Mouse (Mus musculus): ENCODE data around the gene Il4ra. TPM values are rescaled to one million over a fixed set of nuclear protein-coding genes. Genes with fewer than 3 reads are reported as not detected.
A peak's percentile ranks its signal among the peaks of the same experiment; 100 is the strongest.

Gene Il4ra
- polyA plus RNA-seq, 1 experiment from 2014 or later, result 4.5 TPM

DNA sequence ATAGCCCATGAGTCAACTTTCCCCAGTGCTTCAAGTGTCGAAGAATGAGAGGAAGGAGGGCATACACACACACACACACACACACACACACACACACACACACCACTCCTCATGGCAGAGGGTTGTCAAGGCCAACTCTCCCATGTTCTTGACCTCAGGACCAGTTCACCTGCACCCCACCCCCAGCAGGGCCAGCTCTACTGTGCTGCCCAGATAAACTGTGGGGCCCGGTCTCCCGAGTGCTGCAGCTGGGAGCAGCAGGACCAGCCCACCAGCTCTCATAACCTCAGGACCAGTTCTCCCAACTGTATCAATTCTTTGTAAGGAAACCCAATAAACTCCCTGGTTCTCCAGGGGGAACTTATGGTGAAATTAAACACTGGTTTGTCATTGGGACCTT, 32.2 kb upstream of the Il4ra start:
- no peak overlapping the region for H3K4me2 ChIP-seq
- H3K4me1 ChIP-seq (replicated peaks), result peaks cover under 1% of the 10 kb centered on the region; the same call in 1 of the 2 replicates
- 76% methylated on average over 3 of the region's 3 CpGs for WGBS
- no peaks in the 10 kb centered on the region for H3K27me3 ChIP-seq
- no peaks in the 10 kb centered on the region for H3K9me3 ChIP-seq (replicated peaks)
- H3K36me3 ChIP-seq, result no peaks in the 10 kb centered on the region
- no peak for ATAC-seq (replicated peaks; ENCODE audit: insufficient number of reproducible peaks, insufficient read depth, low FRiP score, low read depth)
- no peak overlapping the region for H3K27ac ChIP-seq
- no peak overlapping the region for H3K9ac ChIP-seq
- H3K4me3 ChIP-seq, result no peak overlapping the region

DNA sequence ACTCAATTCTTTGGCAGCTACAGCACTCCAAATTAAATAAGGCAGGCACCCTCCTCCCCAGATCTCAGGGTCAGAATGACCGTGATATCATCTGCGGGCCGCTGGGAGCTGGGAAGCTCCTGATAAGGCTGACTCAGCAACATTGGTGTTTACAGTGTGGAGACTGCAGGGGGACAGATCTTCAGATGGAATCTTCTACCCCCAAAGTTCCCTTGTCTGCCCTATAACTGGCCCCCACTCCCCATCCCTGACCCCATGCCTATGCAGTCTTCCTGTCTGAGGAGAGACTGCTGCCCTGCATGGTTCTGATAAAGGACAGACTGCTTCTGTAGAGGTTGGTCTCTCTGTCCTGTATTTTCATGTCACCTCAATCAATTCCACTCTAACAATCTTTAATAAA, 28.9 kb upstream of the Il4ra start:
- H3K9me3 ChIP-seq (replicated peaks), result no peaks in the 10 kb centered on the region
- no peak overlapping the region for H3K9ac ChIP-seq
- no peak overlapping the region for H3K27ac ChIP-seq
- H3K4me3 ChIP-seq, result no peak overlapping the region
- no peak for ATAC-seq (replicated peaks; ENCODE audit: insufficient number of reproducible peaks, insufficient read depth, low FRiP score, low read depth)
- H3K27me3 ChIP-seq, result no peaks in the 10 kb centered on the region
- no peak overlapping the region for H3K4me2 ChIP-seq
- 27% methylated on average over 3 of the region's 3 CpGs for WGBS
- H3K36me3 ChIP-seq, result no peaks in the 10 kb centered on the region
- H3K4me1 ChIP-seq (replicated peaks), result no peaks in the 10 kb centered on the region

DNA sequence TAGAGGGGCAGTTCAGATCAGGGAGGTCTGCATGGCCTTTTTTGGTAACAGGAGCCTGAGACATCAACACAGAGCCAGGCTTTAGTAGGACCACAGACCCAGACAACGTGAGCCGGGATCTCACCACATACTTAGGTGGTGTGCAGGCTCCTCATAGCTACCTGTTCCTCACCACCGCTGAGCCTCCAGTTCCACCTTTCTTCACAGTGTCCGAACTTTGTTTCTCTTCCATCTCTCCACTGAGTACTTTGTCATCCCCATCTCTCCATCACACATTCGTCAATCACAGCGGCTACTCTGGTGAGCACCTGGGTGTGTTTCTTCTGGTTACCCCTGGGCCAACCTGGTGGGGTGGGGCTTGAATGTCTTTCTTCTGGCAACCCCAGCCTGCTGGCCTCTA, 24.7 kb upstream of the Il4ra start:
- no peaks in the 10 kb centered on the region for H3K9me3 ChIP-seq (replicated peaks)
- H3K4me1 ChIP-seq (replicated peaks), result no peaks in the 10 kb centered on the region
- H3K36me3 ChIP-seq, result no peaks in the 10 kb centered on the region
- no peak overlapping the region for H3K9ac ChIP-seq
- WGBS, result 78% methylated on average over 6 of the region's 6 CpGs
- no peak for ATAC-seq (replicated peaks; ENCODE audit: insufficient number of reproducible peaks, insufficient read depth, low FRiP score, low read depth)
- H3K4me2 ChIP-seq, result no peak overlapping the region
- H3K27ac ChIP-seq, result no peak overlapping the region
- H3K4me3 ChIP-seq, result no peak overlapping the region
- no peaks in the 10 kb centered on the region for H3K27me3 ChIP-seq

DNA sequence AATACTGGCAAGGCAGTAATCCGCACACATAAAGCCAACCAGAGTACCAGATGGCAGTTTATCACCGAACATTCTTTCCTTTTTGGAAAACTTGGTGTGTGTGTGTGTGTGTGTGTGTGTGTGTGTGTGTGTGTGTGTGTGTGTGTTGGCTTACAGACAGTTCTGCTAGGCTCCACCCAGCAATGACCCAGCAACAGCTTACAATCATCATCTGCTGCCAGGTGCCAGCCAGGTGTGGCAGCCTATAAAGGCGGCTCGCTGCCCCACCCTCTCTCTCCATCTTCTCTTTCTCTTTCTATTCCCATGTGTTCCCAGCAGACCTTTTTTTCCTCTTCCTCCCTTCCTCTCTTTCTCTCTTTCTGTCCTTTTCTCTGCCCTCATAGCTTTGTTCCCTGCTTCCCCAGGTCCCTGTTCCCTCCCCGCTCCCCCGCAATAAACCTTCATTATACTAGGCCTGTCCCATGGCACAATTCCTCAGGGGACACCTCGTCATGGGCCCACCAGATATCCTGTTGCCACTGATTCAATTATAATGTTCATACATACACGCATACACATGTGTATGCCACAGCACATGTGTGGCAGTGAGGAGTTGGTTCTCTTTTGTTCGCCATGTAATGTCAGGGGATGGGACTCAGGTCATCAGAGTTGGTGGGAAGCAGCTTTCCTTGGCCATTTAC, 23.9 kb upstream of the Il4ra start:
- ATAC-seq (replicated peaks; ENCODE audit: insufficient number of reproducible peaks, insufficient read depth, low FRiP score, low read depth), result no peak
- H3K9ac ChIP-seq, result no peak overlapping the region
- no peaks in the 10 kb centered on the region for H3K9me3 ChIP-seq (replicated peaks)
- no peak overlapping the region for H3K4me2 ChIP-seq
- 86% methylated on average over 9 of the region's 9 CpGs for WGBS
- H3K4me3 ChIP-seq, result no peak overlapping the region
- no peak overlapping the region for H3K27ac ChIP-seq
- H3K4me1 ChIP-seq (replicated peaks), result no peaks in the 10 kb centered on the region
- H3K27me3 ChIP-seq, result no peaks in the 10 kb centered on the region
- no peaks in the 10 kb centered on the region for H3K36me3 ChIP-seq

DNA sequence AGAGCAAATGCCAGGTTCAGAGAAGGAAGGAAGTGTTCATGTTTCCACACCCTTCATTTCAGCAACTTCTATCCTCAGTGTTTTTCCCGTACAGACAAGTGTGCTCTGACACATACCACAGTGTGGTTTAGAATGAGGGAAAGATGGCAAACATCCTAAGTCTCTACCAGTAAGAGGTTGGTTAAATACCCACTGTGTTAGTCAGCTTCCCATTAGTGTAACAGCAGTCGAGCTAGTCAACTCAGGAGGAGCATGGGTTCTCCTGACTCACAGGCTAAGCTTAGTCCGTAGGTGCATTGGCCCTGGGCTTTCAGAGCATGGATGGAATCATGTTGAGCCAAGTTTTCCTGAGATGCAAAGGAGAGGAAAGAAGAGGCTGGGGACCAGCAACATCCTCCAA, 12.6 kb upstream of the Il4ra start:
- H3K27me3 ChIP-seq, result no peaks in the 10 kb centered on the region
- 71% methylated on average over 3 of the region's 3 CpGs for WGBS
- no peaks in the 10 kb centered on the region for H3K4me1 ChIP-seq (replicated peaks)
- no peak overlapping the region for H3K9ac ChIP-seq
- H3K4me2 ChIP-seq, result no peak overlapping the region
- H3K9me3 ChIP-seq (replicated peaks), result 0 out of 2 replicates have a peak, but pooled peaks cover 4% of the 10 kb centered on the region
- H3K4me3 ChIP-seq, result no peak overlapping the region
- no peak overlapping the region for H3K27ac ChIP-seq
- ATAC-seq (replicated peaks; ENCODE audit: insufficient number of reproducible peaks, insufficient read depth, low FRiP score, low read depth), result no peak
- H3K36me3 ChIP-seq, result no peaks in the 10 kb centered on the region

DNA sequence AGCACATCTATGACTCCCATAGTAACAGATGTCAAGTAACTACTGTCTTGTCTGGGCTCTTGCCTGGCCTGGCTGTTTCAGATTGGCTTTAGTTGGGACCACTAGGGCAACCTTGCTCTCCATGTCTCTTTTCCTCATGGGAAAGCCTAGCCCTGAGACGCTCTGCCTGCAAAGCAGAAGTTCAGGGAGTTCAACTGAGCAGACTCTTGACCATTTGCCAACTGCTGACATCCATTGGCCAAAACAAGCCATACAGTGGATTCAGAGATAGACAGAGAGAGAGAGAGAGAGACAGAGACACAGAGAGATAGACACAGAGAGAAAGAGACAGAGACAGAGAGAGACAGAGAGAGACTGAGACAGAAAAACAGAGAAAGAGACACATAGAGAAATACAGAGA, 10.9 kb upstream of the Il4ra start:
- Histone ChIP-seq H3K4me1 (replicated peaks) (no peaks in the 10 kb centered on the region), H3K9me3 (replicated peaks) (no peaks in the 10 kb centered on the region), H3K36me3 (no peaks in the 10 kb centered on the region), H3K9ac (no peak overlapping the region), H3K4me2 (no peak overlapping the region), H3K27ac (no peak overlapping the region), H3K27me3 (no peaks in the 10 kb centered on the region), H3K4me3 (no peak overlapping the region)
- 56% methylated on average over 1 of the region's 1 CpGs for WGBS
- no peak for ATAC-seq (replicated peaks; ENCODE audit: insufficient number of reproducible peaks, insufficient read depth, low FRiP score, low read depth)

DNA sequence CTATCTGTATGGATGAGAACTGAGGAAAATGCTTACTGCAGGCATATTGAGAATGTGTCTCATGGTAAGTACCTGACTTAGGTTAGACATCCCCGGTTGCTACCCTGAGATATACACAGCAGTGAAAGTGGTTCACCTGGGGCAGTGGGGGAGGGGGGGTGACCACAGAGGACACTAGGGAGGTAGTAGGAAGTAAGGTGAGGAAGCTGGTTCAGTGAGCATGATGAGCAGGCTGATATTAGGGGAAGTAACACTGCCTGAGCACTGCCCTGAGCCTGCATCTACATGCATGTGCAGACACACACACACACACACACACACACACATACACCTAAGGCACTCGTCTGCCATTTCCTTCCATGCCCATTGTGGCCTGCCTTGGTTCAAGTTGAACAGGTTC, 10.1 kb upstream of the Il4ra start:
- no peak overlapping the region for H3K4me3 ChIP-seq

DNA sequence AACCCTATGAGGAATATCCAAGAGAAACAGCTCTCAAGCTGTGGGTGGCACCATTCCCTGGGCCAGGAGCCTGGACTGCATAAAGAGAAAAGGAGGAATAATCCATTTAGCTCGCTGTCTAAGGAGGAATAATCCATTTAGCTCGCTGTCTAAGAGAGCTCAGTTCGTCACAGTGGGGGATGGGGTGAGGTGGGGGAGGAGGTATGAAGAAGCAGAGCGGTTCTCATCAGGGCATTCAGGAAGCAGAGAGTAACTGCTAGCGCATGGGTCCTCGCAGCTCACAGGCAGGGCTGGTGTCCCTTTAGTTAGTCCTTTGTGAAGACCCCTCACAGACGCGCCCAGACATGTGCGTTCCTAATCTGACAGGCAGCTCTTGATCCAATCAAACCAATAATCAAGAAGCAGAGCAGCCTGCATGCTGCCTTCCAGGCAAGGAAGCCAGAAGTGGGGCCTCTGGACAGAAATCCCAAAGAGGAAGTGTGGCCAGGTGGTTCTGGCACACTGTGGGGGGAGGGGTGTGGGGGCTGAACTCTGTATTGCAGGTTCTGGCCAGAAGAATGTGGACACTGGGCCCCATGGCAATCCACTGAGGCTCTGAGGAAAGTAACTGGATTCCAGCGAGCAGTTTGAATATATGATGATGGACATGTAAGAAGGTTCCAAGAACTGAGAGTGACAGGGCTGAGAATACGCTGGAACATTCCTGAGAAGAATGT, 9.4 kb upstream of the Il4ra start:
- H3K27me3 ChIP-seq, result no peaks in the 10 kb centered on the region
- no peaks in the 10 kb centered on the region for H3K36me3 ChIP-seq
- WGBS, result 68% methylated on average over 11 of the region's 11 CpGs
- H3K9ac ChIP-seq, result no peak overlapping the region
- H3K4me1 ChIP-seq (replicated peaks), result no peaks in the 10 kb centered on the region
- ATAC-seq (replicated peaks; ENCODE audit: insufficient number of reproducible peaks, insufficient read depth, low FRiP score, low read depth), result no peak
- H3K9me3 ChIP-seq (replicated peaks), result no peaks in the 10 kb centered on the region
- no peak overlapping the region for H3K27ac ChIP-seq
- H3K4me2 ChIP-seq, result no peak overlapping the region
- no peak overlapping the region for H3K4me3 ChIP-seq

More for the DNA sequence above, 10.1 kb upstream of the Il4ra start:
- WGBS, result 68% methylated on average over 2 of the region's 2 CpGs
- Histone ChIP-seq H3K4me2 (no peak overlapping the region), H3K36me3 (no peaks in the 10 kb centered on the region), H3K9me3 (replicated peaks) (no peaks in the 10 kb centered on the region), H3K27me3 (no peaks in the 10 kb centered on the region), H3K27ac (no peak overlapping the region), H3K9ac (no peak overlapping the region), H3K4me1 (replicated peaks) (no peaks in the 10 kb centered on the region)
- ATAC-seq (replicated peaks; ENCODE audit: insufficient number of reproducible peaks, insufficient read depth, low FRiP score, low read depth), result no peak

DNA sequence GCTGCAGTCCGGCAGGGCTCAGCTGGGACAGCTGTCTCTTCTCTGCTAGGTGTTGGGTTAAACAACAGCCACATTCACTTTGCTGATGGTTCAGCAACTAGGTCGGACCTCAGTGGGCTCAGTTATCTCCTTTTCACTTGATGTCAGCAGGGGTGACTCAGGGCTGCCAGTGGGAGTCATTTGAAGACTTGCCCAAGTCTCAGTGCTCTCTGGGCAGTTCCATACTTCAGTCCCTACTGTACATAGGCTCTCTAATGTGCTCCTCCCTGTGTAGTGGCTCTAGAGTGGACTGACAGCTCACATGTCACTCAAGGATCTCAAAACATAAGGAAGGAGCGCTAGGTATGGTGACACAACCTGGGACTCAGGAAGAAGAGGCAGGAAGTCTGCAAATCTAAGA, 8.4 kb upstream of the Il4ra start:
- H3K4me1 ChIP-seq (replicated peaks), result no peaks in the 10 kb centered on the region
- H3K27ac ChIP-seq, result no peak overlapping the region
- ATAC-seq (replicated peaks; ENCODE audit: insufficient number of reproducible peaks, insufficient read depth, low FRiP score, low read depth), result no peak
- no peaks in the 10 kb centered on the region for H3K36me3 ChIP-seq
- H3K4me2 ChIP-seq, result no peak overlapping the region
- 49% methylated on average over 3 of the region's 3 CpGs for WGBS
- H3K9ac ChIP-seq, result no peak overlapping the region
- H3K4me3 ChIP-seq, result no peak overlapping the region
- H3K27me3 ChIP-seq, result no peaks in the 10 kb centered on the region
- no peaks in the 10 kb centered on the region for H3K9me3 ChIP-seq (replicated peaks)

DNA sequence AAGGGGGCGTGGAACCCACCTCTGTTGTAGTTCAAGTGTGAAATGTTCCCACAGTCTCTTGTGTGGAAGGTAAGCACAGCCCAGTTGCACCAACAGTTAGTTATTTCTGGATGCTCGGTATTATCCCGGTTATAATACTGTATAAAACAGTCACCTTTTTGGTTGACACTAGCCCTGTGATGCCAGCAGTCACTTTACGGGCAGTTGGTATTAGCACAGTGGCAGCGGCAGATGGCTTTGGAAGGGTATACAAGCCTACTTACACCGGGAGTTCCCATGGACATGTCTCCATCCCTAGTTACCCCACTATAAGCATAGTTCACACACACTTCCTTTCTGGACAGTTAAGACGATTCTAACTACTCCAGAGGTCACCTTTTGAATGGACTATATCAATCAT, 6.6 kb upstream of the Il4ra start:
- no peak overlapping the region for H3K27ac ChIP-seq
- ATAC-seq (replicated peaks; ENCODE audit: insufficient number of reproducible peaks, insufficient read depth, low FRiP score, low read depth), result no peak
- peaks cover 6% of the 10 kb centered on the region for H3K4me1 ChIP-seq (replicated peaks)
- H3K27me3 ChIP-seq, result no peaks in the 10 kb centered on the region
- H3K9me3 ChIP-seq (replicated peaks), result no peaks in the 10 kb centered on the region
- no peaks in the 10 kb centered on the region for H3K36me3 ChIP-seq
- WGBS, result 85% methylated on average over 7 of the region's 7 CpGs
- no peak overlapping the region for H3K4me3 ChIP-seq
- H3K4me2 ChIP-seq, result no peak overlapping the region
- no peak overlapping the region for H3K9ac ChIP-seq

DNA sequence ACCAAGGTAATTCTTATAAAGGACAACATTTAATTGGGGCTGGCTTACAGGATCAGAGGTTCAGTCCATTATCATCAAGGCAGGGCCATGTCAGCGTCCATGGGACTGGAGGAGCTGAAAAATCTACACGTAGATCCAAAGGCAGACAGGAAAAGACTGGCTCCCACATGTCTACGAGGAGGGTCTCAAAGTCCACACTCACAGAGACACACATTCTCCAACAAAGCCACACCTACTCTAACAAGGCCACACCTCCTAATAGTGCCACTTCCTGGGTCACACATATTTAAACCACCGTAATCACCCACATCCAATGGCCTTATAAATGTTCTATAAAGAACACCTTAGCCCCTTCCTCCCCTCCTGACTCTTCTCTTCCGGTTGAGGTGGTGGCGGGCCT, 5.2 kb upstream of the Il4ra start:
- H3K9me3 ChIP-seq (replicated peaks), result no peaks in the 10 kb centered on the region
- 82% methylated on average over 6 of the region's 6 CpGs for WGBS
- no peak overlapping the region for H3K4me2 ChIP-seq
- no peaks in the 10 kb centered on the region for H3K27me3 ChIP-seq
- peaks cover 20% of the 10 kb centered on the region for H3K4me1 ChIP-seq (replicated peaks)
- H3K9ac ChIP-seq, result no peak overlapping the region
- no peaks in the 10 kb centered on the region for H3K36me3 ChIP-seq
- no peak for ATAC-seq (replicated peaks; ENCODE audit: insufficient number of reproducible peaks, insufficient read depth, low FRiP score, low read depth)
- no peak overlapping the region for H3K27ac ChIP-seq
- H3K4me3 ChIP-seq, result no peak overlapping the region

DNA sequence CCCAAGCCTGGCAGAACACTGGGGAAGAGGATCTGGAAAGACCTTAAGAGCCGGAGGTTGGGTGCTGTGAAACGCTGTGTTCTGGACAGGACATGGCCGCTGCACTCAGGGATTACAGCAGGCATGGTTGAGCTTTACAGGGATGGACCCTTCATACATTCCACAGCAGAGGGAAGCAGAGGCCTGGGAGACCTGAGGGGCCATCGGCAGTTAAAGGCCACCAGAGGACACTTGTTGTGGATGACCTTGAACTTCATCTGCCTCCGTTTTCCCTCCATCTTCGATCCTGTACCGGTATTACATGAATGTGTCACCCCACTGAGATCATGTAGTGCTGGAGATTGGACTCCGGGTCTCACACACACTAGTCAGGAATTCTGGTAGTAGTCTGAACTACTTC, 2.0 kb upstream of the Il4ra start:
- Histone ChIP-seq H3K27me3 (0 out of 2 replicates have a peak, but pooled peaks cover 6% of the 10 kb centered on the region), H3K9ac (no peak overlapping the region), H3K36me3 (no peaks in the 10 kb centered on the region), H3K9me3 (replicated peaks) (no peaks in the 10 kb centered on the region), H3K27ac (peak overlapping the region; percentile 61; the same call in 1 of the 2 replicates), H3K4me1 (replicated peaks) (peaks cover 40% of the 10 kb centered on the region), H3K4me2 (no peak overlapping the region), H3K4me3 (no peak overlapping the region)
- 70% methylated on average over 8 of the region's 8 CpGs for WGBS
- ATAC-seq (replicated peaks; ENCODE audit: insufficient number of reproducible peaks, insufficient read depth, low FRiP score, low read depth), result no peak

Measured in heart, embryonic 15.5 days (tissue).